Mouse (Mus musculus) stomach, postnatal 0 days (tissue): ENCODE measurements at regions not wholly inside any gene's neighbourhood (a gene's known extent, or its start where the extent isn't known, plus 50 kb on each side); places are given as distances from the start of the nearest gene placed in this dataset.

Experiments
- CTCF ChIP-seq: IDR thresholded peaks from 2 replicates; pipeline ENCODE4 v1.5.1; 2016; ENCODE audit warnings: antibody characterized with exemption, low read depth, mild to moderate bottlenecking, moderate library complexity
- EP300 ChIP-seq: optimal IDR thresholded peaks from 2 replicates; pipeline ENCODE3; 2016; ENCODE audit warnings: antibody characterized with exemption

- TF ChIP-seq CTCF, result no peak
- no peak for TF ChIP-seq EP300
Observed at GRCm38 (mm10) chr17:45822427-45822826, 88.8 kb upstream of the 1600014C23Rik start.
